Mouse (Mus musculus): ENCODE results near the gene Ces1b.

Gene Ces1b

DNA sequence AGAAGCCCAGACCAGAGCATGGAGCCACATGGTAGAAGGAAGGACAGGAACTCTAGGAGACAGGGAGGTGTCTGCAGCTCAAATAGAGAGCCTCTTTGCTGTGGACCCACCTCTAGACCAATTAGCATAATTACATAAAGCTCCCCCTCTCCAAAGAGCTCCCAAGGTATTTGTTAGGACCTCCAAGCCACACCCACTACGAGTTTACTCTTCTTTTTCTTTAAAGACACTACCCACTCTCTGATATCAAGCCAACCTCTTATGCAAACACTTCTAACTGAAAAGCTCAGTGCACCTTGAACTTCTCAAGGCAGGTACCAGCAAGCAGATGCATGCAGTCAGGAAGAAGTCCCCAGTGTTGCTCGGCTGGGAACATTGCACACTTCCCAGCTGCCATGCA lies at the start of gene Ces1b:
TSS of gene Ces1b (minus strand) at position 131 of the 400 bp plus-strand sequence.
- DNase-seq, result no peak

DNA sequence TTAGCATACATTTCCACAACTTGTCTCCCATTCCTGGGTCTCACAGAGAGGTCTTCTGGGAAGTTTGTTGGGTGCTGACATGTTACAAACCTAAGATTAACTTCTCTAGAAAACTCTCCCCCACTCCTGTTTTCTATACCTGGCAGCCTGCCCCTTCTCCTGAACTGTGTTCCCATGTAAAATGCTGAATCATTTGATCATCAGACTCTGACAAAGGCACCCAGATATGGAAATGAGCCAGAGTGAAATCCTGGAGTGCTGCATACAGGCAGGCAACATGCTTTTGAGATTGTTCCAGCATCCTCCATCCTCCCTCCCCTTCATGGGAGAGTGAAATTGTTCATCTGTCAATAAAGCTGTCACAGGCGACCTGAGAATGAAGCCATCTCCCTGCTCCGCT lies 46.7 kb upstream of the Ces1b start:
- DNase-seq, result no peak

DNA sequence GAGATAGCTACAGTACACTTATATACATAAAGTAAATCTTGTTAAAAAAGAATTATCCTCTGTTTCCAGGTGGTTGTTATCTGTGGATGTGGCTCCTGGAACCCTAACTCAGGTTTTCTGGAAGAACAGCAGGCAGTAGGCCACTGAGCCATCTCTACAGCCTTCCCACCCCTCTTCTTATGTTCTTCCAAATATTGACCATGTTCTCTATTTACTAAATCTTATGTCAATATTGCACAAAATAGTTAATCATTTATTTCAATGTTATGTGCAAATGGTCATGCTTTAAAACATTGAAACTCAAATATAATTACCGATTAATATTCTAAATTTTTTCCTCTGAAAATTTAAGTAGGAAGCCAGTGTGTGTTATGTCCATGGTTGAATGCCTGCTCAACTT lies 42.2 kb upstream of the Ces1b start:
- no peak for DNase-seq

DNA sequence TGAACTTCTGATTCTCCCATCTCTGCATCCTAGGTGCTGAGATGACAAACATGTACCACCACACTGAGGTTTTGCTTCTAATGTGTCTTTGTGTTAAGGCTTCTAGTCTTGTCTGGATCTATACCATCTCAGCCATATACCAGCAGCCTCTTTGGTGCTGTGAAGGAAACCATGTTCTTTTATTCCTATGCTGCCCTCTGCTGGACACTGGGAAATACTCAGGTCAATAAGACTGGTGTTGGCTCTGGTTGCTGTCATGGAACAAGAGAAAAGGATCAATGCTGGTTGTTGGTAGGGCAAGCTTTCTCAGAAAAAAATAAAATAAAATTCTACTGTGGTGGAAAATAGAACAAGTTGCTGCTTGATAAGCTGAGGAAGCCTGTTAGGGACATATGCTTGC lies 15.6 kb upstream of the Ces1b start:
- peak; percentile 14 for DNase-seq

DNA sequence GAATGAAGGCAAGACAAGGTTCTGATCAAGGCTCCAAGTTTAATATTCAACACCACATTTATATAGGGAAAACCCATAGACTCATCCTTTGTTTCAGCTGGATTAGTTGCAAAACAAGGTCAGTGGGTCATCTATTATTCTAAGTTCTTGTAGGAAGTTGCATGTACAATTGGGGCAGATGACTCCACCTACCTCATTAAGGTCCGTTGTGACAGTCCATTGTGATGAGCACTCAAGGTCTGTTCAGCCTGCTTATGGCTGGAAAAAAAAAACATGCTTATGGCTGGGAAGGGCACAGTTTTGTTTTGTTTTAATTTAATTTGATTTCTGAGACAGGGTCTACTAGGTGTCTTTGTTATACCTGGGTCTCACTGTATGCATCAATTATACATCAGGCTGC lies 11.5 kb upstream of the Ces1b start:
- DNase-seq, result no peak

DNA sequence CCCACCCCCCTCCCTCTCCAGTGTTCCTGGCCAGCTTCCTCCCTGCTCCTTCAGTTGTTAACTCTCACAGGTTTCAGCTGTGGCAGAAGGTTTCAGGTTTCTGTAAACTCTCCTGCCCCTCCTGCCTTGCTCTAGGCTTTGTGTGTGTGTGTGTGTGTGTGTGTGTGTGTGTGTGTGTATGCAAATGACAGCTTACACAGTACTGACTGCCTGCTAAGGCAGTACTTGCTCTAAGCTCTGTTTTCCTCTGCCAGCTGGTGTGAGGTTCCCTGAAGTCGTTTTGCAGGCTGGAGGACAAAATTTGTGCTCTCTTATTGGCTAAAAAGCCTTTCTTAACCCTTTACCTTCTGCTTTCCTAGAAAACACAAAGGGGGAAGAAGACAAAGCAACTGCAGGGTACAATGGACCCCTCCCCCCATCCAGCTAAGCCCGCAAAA lies 8.9 kb upstream of the Ces1b start:
- DNase-seq, result no peak

DNA sequence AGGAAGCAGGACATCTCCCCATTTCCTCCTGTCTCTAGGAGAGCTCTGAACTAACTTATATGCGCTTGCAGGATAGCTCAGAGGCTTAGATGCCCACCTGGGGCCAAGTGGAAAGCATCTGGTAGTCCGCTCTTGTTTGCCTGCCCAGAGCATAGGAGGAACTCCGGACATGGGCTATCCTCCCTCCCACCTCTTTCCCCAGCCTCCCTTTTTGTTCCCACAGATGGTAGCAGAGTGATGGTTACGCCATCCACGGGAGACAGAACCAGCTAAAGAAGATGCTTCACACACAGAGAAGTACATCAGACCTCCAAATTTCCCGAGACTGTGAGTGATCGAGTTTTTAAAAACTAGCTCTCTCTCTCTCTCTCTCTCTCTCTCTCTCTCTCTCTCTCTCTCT lies 8.4 kb upstream of the Ces1b start:
- no peak for DNase-seq

DNA sequence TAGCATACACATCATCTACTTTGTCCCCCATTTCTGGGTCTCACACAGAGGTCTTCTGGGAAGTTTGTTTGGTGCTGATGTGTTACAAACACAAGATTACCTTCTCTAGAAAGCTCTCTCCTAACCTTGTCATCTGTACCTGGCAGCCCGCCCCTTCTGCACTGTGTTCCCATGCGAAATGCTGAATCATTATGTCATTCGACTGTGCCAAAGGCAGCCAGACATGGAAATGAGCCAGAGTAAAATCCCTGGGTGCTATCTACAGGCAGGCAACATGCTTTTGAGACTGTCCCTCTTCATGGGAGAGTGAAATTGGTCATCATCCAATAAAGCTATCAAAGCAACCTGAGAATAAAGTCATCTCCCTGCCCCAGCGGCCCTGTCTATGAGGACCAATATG lies 4.6 kb downstream of the Ces1b start:
- DNase-seq, result no peak

DNA sequence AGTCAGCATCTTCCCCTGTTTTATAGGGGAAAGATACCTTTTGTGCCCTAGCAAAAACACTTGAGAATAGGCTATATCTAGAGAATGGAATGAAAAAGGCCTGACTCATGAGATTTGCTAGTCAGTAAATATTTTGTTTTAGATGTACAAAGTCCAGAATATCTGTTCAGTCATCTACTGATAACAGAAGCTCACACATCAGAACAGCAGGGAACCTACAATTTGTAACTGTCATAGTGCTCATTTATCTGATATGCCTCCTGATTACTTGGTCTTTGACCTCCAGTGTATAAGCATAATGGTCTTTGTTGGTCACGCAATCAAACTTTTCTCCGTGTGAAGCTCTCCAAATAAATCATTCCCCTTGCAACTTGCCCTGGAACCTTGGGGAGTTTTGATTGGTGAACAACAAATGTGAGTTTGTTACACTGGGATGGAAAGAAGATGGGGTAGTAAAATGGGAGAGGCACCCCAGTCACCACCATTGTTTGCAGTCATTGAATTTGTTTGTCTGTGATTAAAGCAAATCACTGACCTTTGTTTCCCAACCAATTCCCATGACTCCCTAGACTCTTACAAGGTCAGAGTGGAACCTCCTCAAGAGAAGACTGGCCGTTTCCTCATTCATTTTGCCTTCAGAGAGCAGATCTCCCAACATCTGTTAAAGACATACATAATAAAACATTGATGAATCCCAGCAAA lies 16.2 kb downstream of the Ces1b start:
- DNase-seq, result no peak

DNA sequence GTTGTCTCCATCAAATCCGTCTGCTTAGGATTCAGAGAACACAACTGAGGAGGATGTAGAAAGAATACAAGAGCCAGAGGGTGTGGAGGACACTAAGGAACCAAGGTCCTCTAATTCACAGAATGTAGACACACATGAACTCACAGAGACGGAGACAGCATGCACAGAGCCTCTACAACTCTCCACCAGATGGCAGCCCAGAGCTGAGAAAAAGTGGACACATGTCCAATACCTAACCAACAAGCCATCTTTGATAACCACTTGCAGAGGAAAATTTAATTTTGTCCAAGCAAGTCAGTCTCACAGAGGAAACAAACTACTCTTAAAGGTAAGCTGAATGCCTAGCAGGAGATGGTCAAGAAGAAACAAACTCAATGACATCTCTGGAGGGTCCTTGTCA lies 20.6 kb downstream of the Ces1b start:
- peak; percentile 69 for DNase-seq

DNA sequence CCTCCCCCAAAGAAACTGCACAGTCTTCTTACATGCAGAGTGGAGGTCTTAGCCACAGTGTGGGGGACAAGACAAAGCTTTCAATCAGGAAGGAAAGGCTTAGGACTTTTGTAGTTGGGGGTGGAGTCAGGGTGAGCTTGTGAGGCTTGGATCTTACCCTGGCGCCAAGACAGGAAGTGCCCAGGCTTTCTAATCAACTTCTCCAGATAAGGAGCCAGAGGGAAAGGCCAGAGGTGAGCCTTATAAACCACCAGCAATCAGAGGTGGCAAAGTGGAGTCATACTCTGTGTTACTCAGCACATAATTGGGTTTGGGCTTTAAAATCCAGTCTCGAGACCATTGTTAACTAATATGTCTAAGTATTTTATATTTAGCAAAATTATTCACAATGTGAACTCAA lies 24.6 kb downstream of the Ces1b start:
- DNase-seq, result no peak

DNA sequence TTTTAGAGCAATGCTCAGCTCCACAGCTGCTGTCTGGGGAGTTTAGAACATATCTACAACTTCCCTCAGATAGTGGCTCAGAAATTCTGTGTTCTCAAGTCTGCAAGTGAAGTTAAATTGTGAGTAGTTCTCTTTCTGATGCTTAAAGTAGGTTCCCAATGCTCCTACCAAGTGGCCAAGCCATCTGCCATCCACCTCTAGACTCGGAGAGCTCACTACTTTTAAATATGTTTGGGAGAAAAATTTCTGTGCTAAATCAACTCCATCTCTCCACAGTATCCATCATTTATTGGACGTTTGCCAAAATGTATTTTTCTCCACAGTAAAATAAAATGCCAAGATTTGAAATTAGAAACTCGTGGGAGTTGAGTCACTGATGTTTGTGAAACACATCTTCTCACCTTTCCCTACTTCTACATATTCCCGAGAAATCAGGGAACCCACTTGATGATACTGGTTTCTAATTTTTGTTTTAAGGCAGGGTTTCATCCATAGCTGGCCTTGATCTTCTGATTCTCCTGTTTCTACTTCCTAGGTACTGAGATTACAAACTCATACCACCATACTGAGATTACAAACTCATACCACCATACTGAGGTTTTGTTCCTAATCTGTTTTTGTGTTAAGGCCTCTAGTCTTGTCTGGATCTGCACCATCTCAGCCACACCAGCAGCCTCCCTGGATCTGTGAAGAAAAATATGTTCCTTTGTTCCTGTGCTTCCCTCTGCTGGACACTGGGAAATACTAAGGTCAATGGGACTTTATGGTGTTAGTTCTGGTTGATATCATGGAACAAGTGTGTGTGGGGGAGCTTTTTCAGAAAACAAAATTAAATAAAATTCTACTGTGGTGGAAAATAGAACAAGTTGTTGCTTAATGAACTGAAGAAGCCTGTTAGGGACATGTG lies 31.1 kb downstream of the Ces1b start:
- DNase-seq, result no peak

DNA sequence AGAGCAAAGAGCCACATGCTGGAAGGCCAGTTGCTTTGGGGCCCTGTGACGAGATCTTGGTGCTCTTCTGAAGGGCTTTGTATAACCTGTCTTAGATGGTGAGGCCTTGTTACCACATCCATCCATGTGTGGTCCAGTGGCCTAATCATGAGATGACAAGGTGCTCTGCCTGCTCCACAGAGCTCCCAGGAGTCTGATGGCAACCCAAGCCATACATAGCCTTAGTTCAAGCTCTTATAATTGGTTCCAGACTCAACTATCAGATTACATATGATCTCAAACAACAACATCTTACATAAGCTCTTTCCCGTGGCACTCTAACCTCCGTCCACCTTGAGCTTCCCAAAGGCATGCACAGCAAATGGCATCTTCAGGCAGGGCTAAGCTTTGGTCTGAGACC lies 31.7 kb downstream of the Ces1b start, which contains the start of gene Ces1a:
TSS of gene Ces1a (minus strand) at position 101 of the 400 bp plus-strand sequence.
- no peak for DNase-seq

DNA sequence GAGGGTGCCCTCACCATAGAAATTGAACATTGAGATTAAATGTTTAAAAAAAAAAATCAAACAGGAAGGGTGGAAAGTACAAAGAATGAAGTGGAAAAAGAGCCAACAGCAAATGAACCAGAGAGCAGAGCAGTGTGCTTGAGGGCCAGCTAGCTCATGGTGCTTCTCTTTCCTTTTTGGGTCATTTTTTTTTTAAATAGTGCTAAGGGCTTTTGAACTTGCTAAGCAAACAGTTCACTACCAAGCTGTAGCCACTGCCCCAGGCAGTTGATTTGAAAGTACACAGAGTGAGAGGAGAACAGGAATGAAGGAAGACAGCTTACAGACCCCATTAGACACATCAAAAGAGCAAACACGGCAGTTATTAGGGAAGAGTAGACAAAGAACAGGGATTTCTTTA lies 36.7 kb downstream of the Ces1b start:
- no peak for DNase-seq

DNA sequence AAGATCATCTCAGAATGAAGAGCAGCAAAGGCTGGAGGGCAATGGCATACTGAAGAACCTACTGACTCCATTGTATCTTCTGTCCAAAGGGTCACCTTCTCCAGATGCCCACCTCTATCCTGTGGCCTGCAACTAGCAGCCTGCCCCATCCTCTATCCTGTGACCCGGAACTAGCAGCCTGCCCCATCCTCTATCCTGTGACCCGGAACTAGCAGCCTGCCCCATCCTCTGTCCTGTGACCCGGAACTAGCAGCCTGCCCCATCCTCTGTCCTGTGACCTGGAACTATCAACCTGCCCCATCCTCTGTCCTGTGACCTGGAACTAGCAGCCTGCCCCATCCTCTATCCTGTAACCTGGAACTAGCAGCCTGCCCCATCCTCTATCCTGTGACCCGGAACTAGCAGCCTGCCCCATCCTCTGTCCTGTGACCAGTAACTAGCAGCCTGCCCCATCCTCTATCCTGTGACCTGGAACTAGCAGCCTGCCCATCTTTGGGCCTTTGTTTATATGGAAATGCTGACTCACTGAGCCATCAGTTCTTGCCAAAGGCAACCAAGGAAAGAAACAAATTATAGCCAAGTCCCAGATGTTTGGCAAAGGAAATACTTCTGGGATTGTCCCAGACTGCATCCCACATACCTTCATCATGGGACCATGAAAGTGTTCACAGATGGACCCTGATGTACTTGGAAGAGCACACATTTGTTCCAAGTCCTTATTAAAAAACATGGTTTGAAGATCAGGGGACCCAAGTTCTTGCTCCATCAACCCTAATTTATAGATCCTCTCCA lies 38.8 kb downstream of the Ces1b start:
- DNase-seq, result no peak

DNA sequence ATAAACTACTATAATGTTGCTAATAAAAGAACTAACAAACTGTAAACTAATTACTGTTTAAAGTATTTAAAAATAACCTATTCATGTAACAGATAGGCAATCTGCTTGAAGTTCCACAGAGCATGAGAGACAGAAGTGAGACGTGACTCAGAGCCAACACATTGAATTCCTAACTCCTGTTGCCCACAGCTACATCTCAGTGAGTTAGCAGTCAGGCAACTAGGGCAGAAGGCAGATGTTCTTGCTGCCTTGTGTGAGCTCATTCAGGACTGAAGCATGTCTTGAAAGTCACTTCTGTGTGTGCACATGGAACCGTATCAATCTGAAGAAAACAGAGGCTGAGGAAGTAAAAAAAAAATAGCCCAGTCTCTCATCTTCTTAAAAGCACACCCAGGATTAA lies 39.6 kb downstream of the Ces1b start:
- DNase-seq, result no peak

DNA sequence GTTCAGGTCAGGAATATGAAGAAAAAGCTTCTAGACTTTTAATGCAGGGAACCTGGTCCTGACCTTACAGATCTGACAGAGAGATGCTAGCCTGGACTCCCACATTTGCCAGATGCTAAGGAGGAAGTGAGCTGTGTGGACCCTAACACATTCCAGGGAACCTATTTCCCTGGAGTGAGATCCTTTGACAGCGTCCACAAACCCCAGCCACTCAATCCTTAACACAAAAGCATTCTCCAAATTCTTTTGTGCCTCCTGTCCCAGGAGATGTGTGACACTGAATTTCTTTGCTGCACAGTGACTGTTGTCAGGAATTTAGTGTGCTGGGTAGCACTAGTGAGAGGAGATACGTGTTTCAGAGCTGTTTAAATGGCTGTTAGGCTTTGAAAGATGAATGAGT lies 41.0 kb downstream of the Ces1b start:
- no peak for DNase-seq

DNA sequence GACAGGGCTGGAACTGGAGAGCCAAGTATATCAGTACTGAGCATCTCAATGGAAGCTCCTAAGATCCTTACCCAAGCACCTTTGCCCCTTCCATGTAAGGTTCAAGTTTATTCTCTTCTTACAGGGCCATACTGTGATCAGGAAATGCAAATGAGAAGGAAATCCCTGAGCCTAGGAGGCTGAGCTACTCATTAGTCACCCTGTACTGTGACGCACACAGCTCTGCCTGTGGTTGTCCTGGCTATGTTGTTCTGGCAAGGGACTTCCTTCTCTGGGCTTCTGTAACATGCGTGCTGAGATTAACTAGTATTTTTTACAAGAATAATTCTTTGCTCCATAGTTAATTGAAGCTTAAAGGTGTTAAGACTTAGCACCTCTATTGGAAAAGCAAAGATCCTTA lies 49.2 kb downstream of the Ces1b start:
- DNase-seq, result no peak

DNA sequence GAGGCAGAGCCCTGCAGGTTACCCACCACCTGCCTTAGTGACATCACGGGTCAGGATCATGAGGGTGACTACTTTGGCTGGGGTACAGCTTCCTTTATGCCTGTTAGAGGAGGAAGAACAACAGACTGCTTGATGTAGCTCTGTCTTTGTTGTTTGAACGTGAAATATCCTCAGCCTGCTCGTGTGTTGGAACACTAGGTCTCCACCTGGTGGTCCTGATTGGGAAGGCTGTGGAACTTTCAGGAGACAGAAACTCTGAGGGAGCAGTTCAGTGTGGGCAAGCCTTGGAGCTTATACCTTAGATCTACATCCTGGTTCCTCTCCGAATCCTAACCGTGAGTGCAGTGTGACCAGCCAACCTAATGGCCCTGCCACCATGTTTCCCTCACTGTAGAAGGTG lies 58.1 kb downstream of the Ces1b start:
- DNase-seq, result no peak

DNA sequence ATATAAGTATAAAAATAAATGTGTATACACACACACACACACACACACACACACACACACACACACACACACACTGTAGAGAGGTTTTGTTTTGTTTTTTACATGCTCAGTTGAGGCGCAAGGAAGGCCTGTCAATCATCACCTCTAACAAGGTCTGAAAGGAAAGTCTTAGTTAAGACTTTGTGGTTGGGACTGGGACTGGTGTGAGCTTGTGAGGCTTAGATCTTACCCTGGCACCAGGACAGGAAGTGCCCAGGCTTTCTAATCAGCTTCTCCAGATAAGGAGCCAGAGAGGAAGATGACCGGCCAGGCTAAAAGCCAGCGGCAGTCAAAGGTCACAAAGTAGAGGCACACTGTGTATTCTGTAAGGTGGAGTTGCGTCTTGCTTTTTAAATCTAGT lies 65.5 kb downstream of the Ces1b start:
- DNase-seq, result no peak

DNA sequence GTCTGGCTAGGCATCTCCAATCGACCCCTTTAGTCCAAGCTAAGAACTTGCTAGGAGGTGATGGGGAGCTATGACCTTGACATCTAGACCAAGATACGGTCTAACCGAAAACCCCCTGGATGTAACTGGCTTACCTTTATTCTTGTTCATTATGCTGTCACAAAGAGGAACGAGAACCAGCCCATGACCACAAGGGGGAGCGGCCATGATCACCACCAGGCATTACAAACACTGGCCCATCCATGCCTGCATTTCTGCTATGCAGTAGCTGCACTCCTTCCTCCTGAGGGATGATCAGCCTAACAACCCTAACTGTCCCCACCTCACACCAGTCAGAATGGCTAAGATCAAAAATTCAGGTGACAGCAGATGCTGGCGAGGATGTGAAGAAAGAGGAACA lies 67.6 kb downstream of the Ces1b start:
- DNase-seq, result peak; percentile 31

DNA sequence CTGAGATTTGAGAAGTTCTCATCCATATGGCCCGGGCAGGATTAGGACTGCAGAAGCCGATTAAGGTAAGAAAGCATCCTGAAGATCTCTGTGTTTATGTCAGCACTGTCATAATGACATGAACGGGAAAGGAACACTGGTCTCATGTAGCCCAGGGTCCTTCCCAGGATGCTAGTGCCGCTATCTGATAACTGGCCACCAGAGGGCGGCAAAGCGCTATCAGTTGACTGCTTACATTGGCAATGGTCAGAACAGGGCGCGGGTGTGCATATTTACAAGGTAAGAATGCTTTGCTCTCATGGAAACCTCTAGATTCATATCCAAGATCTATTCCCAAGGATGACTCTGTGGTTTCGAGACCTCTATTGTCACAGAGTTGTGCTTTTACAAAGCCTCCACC lies 68.4 kb downstream of the Ces1b start:
- DNase-seq, result peak; percentile 98

DNA sequence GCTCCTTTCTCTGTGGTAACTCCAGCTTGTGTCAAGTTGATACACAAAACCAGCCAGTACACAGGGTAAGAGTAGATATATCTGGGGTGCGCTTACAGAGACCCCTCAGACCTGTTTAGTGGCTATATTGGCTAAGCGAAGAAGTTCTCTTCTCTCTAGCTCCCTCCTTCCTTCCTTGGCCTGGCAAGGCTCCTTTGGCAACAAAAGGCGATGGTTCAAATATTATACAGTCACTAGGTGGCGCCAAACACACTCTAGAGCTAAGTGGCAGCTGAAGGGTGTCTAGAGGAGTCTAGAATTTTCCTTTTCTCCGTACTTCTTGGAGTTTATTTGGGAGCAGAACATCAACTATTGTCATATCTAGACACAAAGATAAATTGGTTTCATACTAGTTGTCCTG lies 69.5 kb downstream of the Ces1b start:
- DNase-seq, result peak; percentile 30
